Mouse (Mus musculus) cerebellum, adult (tissue): ENCODE results near the gene Cngb1.

Source experiments
- ATAC-seq: cut with Nextera tagmentation; 2 replicates; pipeline ENCODE4 v1.9.2; 2017; ENCODE audit warnings: mild to moderate bottlenecking, moderate library complexity, mixed read lengths; ENCODE audit not compliant: insufficient number of reproducible peaks, low FRiP score, low TSS enrichment

Gene Cngb1

DNA sequence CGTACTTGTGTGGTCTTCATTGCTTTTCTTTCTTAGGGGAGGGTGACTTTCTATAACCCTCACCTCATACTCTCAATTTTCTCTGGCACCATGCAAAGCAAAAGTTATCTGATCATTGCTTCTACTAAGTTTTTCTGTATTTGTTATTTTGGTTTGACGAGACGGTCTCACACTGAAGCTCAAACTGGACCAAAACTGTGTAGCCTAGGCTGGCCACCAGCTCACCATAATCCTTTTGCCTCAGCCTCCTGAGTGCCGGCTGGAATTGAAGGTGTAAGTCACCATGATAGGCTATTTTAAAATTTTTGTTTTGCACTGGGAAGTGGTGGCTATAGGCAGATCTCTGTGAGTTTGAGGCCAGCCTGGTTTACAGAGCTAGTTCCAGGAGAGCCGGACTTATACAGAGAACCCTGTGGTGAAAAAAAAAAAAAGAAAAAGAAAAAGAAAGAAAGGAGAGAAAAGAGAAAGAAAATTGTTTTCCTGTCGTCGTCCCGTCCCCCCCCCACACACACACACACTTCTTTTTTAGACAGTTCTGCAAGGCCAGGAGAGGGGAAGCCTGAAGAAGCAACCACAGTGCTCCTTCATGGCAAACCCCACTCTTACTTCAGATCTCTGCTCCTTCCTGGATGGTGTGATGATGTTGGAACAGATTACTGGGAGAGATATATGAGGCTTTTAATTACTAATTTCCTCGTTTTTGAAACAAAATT, 102.9 kb downstream of the Cngb1 start:
- 0 out of 2 replicates have a peak, but pooled peaks have one; percentile 9 for ATAC-seq

DNA sequence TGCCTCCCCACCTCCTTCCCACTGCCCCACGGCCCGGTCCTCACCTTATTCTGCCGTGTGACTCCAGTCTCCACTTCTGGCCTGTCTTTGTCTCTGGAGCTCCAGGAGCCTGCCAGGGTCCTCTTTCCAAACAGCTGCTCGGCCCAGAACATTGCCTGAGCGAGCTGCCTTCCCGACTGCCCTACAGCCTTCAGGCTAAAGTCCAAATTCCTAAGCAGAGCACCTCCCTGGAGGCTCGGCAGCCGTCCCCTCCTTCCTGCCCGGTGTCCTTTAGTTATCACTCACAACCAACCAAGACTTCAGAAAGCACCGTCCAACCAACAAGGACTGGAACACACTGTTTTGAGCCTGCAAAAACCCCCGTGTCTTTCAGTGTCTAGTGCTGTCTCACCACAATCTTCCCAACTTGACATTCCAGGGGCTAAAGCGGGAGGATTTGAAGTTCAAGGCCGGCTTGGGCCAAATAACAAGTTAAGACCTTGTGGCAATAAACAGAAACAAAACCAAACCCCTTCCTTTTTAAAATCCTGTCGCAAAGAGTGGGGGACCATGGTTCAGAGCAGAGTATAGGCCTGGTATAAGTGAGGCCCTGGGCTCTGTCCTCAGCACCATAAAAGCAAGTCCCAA, 103.6 kb downstream of the Cngb1 start, which contains the start of gene Kifc3:
Gene Kifc3 (minus strand): TSS at position 164 of the 627 bp plus-strand sequence.
- no peak for ATAC-seq

DNA sequence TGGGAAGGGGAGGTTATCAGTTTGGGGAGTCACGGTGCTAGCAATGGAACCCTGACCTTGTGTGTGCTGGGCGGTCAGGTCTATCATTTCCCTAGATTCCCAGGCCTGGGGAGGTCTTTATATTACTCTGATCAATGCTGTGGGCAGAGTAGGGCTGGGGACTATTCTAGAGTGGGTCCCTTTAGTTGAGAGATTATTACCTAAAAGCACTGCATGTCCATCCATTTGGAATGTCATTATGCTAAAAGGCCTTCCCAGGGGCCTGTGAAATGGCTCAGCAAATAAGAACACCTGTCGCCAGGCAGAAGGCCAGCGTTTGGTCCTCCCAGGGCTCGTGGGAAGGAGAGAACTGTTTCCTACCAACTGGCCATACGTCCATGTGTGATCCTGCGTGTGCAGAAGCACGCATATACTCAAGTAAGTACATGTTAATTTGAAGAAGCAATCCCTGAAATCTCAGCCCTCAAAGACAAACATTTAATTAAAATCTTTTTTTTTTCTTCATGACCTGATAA, 104.3 kb downstream of the Cngb1 start:
- no peak for ATAC-seq

DNA sequence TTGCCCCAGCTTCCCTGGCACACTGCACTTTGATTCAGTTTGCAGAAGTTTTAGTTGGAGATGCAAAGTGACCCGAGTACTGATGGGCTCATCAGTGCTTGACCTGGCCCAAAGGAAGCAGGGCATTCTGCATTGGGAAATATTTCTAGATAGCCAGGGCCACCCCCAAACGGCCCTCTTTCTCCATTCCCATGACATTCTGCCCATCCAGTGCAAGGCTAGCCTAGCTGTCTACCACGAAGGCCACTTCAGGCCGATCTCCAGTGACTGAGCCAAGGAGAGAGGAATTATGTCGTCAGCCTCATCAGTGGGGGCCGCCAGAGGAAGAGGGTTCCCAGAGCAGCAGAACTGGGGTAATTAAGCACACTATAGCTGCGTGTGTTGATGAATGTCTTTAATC, 104.9 kb downstream of the Cngb1 start:
- ATAC-seq, result no peak

DNA sequence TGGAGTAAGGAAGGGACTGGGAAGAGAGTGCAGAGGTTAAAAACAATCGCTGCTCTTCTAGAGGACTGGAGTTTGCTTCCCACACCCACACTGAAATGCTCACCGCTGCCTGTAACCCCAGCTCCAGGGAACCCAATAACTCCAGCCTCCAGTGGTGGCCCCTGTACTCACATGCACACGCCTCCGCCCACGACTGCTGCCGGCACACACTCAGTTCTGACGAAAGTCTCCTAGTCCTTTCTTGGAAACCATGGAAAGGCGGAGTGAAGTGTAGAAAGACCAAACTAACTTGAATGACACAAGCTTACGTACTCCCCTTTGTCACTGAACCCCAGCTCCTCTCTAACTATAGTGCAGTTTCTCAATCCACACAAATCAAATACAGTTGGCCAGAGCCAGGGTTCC, 106.4 kb downstream of the Cngb1 start:
- ATAC-seq, result no peak

DNA sequence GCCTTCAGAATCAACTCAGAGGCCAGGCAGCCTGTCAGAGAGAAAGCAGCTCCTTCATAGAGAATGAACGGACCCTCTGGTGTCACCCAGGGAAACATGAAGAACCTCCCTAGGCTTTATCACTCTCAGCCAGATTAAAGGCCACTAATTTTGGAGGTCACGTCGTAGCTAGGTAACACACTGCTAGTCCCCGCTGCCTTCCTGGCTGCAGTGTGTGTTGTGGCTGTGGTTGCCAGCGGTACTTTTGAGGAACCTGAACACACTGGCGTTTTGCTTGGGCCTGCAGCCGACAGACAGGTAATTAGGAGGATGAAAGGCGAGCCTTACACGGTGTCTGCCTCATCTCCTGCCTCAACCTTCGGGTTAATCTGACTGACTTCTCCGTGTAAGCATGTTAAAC, 110.7 kb downstream of the Cngb1 start:
- no peak for ATAC-seq

DNA sequence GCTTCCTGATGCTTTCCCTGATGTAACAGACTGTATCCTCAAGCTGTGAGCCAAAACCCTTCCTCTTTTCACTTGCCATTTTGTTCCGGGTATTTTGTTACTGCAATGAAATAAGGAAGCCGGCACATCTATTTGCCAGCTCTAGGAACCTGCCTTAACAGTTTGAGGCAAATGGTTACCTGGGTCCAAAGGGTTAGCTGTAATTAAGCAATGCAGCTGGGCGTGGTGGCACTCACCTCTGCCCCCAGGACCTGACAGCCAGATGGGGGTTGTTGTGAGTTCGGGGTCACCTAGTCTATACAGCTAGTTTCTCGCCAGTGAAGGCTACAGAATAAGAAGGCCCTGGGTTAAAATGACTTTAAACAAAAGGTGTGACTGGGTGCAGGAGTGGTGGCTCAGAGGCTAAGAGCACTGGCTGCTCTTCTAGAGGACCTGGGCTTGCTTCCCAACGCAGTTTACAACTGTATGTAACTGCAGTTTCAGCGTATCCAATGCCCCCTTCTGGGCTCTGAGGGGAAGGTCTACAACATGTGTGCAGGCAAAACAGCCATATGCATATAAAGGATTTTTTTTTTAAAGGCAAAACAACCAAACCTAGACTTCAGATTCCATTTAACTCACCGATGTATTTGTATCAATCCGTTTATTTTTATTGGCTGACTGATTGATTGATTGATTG, 114.7 kb downstream of the Cngb1 start:
- no peak for ATAC-seq
